Mouse (Mus musculus): ENCODE measurements around the gene Ccdc137. TPM values are rescaled to one million over a fixed set of nuclear protein-coding genes. Genes with fewer than 3 reads are reported as not detected.

Gene Ccdc137
- polyA plus RNA-seq, 1 experiment from 2014 or later = 20.2 TPM

DNA sequence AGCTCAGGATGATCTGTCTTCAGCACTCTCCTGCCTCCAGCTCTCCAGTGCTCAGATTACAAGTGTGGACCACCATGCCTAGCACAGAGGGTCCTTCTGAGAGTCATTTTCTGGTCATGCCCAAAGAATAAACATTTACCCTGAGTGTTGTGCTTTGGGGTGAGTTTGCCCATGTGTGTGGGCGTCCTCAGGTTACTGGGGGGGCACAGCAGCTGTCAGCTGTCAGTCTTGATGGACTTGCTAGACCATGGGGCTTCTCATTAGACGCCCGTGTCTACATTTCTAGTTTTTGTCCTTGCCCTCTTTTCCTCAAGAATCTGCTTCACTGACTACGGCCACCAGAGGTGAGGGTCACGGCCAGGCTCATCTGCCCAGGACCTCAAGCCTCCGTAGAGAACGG lies 10.7 kb upstream of the Ccdc137 start:
- H3K9me3 ChIP-seq (ENCODE audit: control insufficient read depth, low read length) = no peaks in the 10 kb centered on the region
- no peak overlapping the region for H3K27ac ChIP-seq (replicated peaks in 1 of 2; ENCODE audit: control insufficient read depth in 1 of 2, insufficient read depth in 1 of 2, low read depth in 2 of 2, low read length in 2 of 2)
- ATAC-seq (ENCODE audit: insufficient number of reproducible peaks, insufficient read depth, low FRiP score, low read depth) = no peak

DNA sequence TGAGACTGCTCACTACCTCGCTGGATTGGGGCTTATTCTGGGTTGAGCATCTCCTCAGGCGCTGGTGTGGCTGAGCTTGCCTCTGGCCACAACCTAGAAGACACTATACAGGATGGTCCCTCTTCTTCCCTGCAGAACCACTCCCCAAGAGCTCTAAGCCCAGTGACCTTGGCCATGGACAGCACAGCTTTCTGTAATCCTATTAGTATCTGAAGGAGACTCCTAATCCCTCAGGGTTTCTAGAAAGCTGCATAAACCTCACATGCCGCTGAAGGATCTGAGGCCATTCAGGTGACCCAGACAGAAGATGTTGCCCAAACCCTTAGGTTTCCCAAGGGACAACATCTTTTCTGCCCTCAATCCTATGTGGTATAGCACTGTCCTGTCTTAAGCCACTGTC lies 5.7 kb upstream of the Ccdc137 start:
- no peaks in the 10 kb centered on the region for H3K27me3 ChIP-seq (ENCODE audit: control insufficient read depth, insufficient read depth, low read length)
- no peak overlapping the region for H3K27ac ChIP-seq (replicated peaks in 1 of 2; ENCODE audit: control insufficient read depth in 1 of 2, insufficient read depth in 1 of 2, low read depth in 2 of 2, low read length in 2 of 2)
- 64% methylated on average over 3 of the region's 3 CpGs for WGBS
- H3K4me1 ChIP-seq (ENCODE audit: control insufficient read depth in 2 of 2, insufficient read depth in 2 of 2, low read length in 2 of 2) = peaks cover 4% of the 10 kb centered on the region in 2 experiments; a peak in 3 of 4 replicates
- no peak overlapping the region for H3K9ac ChIP-seq (ENCODE audit: low read length)
- H3K36me3 ChIP-seq (ENCODE audit: control insufficient read depth, insufficient read depth, low read length) = peaks cover 6% of the 10 kb centered on the region; the same call in 1 of the 2 replicates
- H3K9me3 ChIP-seq (ENCODE audit: control insufficient read depth, low read length) = no peaks in the 10 kb centered on the region
- H3K4me3 ChIP-seq (ENCODE audit: control insufficient read depth in 1 of 2, insufficient read depth in 1 of 2, low read depth in 1 of 2, low read length in 2 of 2) = no peak overlapping the region
- no peak for ATAC-seq (ENCODE audit: insufficient number of reproducible peaks, insufficient read depth, low FRiP score, low read depth)
- no peak overlapping the region for H3K4me2 ChIP-seq (ENCODE audit: low read length)

More for the DNA sequence above, 10.7 kb upstream of the Ccdc137 start:
- no peaks in the 10 kb centered on the region for H3K4me1 ChIP-seq (ENCODE audit: control insufficient read depth in 2 of 2, insufficient read depth in 2 of 2, low read length in 2 of 2)
- H3K27me3 ChIP-seq (ENCODE audit: control insufficient read depth, insufficient read depth, low read length) = no peaks in the 10 kb centered on the region
- WGBS = 82% methylated on average over 7 of the region's 7 CpGs
- no peaks in the 10 kb centered on the region for H3K36me3 ChIP-seq (ENCODE audit: control insufficient read depth, insufficient read depth, low read length)
- no peak overlapping the region for H3K9ac ChIP-seq (ENCODE audit: low read length)
- no peak overlapping the region for H3K4me3 ChIP-seq (ENCODE audit: control insufficient read depth in 1 of 2, insufficient read depth in 1 of 2, low read depth in 1 of 2, low read length in 2 of 2)
- no peak overlapping the region for H3K4me2 ChIP-seq (ENCODE audit: low read length)

DNA sequence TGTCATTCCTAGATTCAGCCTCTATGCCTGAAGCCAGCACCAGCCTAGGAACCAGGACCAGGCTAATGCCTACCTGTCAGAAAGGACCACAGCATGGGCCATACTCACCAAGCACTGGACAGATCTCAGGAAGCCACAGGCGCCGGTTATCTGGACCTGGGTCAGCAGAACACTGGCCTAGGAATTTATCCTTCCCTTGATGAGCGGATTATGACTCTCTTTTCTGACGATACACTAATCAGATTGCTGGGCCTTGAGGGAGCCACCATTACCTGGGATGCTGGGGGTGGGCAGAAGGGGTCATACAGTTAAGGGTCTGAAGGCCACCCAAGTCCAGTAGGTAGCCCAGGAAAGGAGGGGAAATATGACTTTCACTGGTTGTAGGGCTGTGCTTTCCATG lies 4.6 kb upstream of the Ccdc137 start, which contains the start of gene Pde6g:
Gene Pde6g (minus strand): TSS at position 195 of the 400 bp plus-strand sequence.
- H3K4me2 ChIP-seq (ENCODE audit: low read length) = no peak within 1 kb of the TSS
- 78% methylated on average over 4 of the region's 4 CpGs for WGBS
- no peaks in the 10 kb centered on the region for H3K9me3 ChIP-seq (ENCODE audit: control insufficient read depth, low read length)
- no peak within 1 kb of the TSS for H3K27ac ChIP-seq (replicated peaks in 1 of 2; ENCODE audit: control insufficient read depth in 1 of 2, insufficient read depth in 1 of 2, low read depth in 2 of 2, low read length in 2 of 2)
- peaks cover 6% of the 10 kb centered on the region; the same call in 1 of the 2 replicates for H3K36me3 ChIP-seq (ENCODE audit: control insufficient read depth, insufficient read depth, low read length)
- ATAC-seq (ENCODE audit: insufficient number of reproducible peaks, insufficient read depth, low FRiP score, low read depth) = no peak
- no peaks in the 10 kb centered on the region for H3K27me3 ChIP-seq (ENCODE audit: control insufficient read depth, insufficient read depth, low read length)
- peaks cover 4% of the 10 kb centered on the region in 2 experiments; a peak in 3 of 4 replicates for H3K4me1 ChIP-seq (ENCODE audit: control insufficient read depth in 2 of 2, insufficient read depth in 2 of 2, low read length in 2 of 2)
- H3K9ac ChIP-seq (ENCODE audit: low read length) = no peak within 1 kb of the TSS
- H3K4me3 ChIP-seq (ENCODE audit: control insufficient read depth in 1 of 2, insufficient read depth in 1 of 2, low read depth in 1 of 2, low read length in 2 of 2) = no peak within 1 kb of the TSS

DNA sequence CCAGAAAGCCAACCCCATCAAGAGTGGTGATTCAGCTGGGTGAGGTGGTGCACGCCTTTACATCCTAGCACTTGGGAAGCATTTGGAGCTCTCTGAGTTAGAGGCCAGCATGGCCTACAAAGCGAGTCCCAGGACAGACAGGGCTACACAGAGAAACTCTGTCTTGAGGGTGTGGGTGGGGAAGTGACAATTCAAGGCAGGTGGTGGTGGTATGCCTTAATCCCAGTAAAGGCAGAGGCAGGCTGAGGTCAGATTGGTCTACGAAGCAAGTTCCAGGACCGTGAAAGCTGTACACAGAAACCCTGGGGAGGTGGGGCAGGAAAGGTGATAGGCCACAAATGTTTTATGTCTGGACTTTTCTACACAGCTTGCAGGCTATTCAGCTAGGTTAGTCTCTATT lies 3.0 kb upstream of the Ccdc137 start:
- Histone ChIP-seq H3K27ac (replicated peaks in 1 of 2; ENCODE audit: control insufficient read depth in 1 of 2, insufficient read depth in 1 of 2, low read depth in 2 of 2, low read length in 2 of 2) (no peak overlapping the region), H3K4me1 (ENCODE audit: control insufficient read depth in 2 of 2, insufficient read depth in 2 of 2, low read length in 2 of 2) (peaks cover 4 to 9% of the 10 kb centered on the region in 2 experiments), H3K4me2 (ENCODE audit: low read length) (no peak overlapping the region), H3K36me3 (ENCODE audit: control insufficient read depth, insufficient read depth, low read length) (peaks cover 14% of the 10 kb centered on the region), H3K27me3 (ENCODE audit: control insufficient read depth, insufficient read depth, low read length) (no peaks in the 10 kb centered on the region), H3K9me3 (ENCODE audit: control insufficient read depth, low read length) (no peaks in the 10 kb centered on the region), H3K9ac (ENCODE audit: low read length) (no peak overlapping the region), H3K4me3 (ENCODE audit: control insufficient read depth in 1 of 2, insufficient read depth in 1 of 2, low read depth in 1 of 2, low read length in 2 of 2) (no peak overlapping the region)
- 91% methylated on average over 4 of the region's 4 CpGs for WGBS
- ATAC-seq (ENCODE audit: insufficient number of reproducible peaks, insufficient read depth, low FRiP score, low read depth) = no peak

DNA sequence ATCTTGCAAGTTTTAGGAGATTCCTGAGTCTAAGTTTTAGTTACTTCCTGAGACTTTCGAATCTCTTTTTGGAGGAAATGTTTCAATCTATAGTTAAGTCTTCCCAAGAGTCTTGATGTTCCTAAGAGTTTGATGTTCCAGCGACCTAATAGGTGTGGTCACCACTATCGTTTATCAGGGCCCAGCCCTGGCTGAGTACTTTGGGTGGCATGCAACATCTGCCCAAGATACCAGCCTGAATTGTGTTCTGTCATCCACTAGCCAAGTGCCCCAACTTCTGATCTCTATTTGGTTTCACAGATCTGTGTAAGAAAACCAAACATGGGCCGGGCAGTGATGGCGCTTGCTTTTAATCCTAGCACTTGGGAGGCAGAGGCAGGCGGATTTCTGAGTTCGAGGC lies 2.5 kb upstream of the Ccdc137 start:
- ATAC-seq (ENCODE audit: insufficient number of reproducible peaks, insufficient read depth, low FRiP score, low read depth) = no peak
- Histone ChIP-seq H3K4me1 (ENCODE audit: control insufficient read depth in 2 of 2, insufficient read depth in 2 of 2, low read length in 2 of 2) (peaks cover 4 to 9% of the 10 kb centered on the region in 2 experiments), H3K9me3 (ENCODE audit: control insufficient read depth, low read length) (no peaks in the 10 kb centered on the region), H3K9ac (ENCODE audit: low read length) (no peak overlapping the region), H3K4me2 (ENCODE audit: low read length) (no peak overlapping the region), H3K4me3 (ENCODE audit: control insufficient read depth in 1 of 2, insufficient read depth in 1 of 2, low read depth in 1 of 2, low read length in 2 of 2) (no peak overlapping the region), H3K27ac (replicated peaks in 1 of 2; ENCODE audit: control insufficient read depth in 1 of 2, insufficient read depth in 1 of 2, low read depth in 2 of 2, low read length in 2 of 2) (no peak overlapping the region), H3K36me3 (ENCODE audit: control insufficient read depth, insufficient read depth, low read length) (peaks cover 18% of the 10 kb centered on the region), H3K27me3 (ENCODE audit: control insufficient read depth, insufficient read depth, low read length) (no peaks in the 10 kb centered on the region)
- 87% methylated on average over 7 of the region's 7 CpGs for WGBS

DNA sequence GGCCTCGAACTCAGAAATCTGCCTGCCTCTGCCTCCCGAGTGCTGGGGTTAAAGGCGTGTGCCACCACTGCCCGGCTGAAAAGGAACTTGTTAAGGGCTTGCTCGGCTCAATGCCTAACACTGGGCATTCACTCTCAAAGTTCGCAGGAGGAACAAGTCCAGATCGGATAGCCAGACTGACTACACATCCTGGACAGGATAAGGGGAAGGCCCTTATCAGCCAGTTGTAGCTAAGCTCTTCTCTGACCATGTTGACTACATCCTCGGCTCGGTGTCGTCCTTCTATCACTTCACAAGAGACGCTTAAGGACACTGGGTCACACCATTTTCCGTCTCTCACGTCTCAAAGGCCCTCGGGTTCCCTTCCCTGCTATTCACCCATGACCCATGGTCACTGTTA lies 545 bp upstream of the Ccdc137 start:
- ATAC-seq (ENCODE audit: insufficient number of reproducible peaks, insufficient read depth, low FRiP score, low read depth) = peak; percentile 24; the same call in 1 of the 2 replicates
- Histone ChIP-seq H3K4me3 (ENCODE audit: control insufficient read depth in 1 of 2, insufficient read depth in 1 of 2, low read depth in 1 of 2, low read length in 2 of 2) (peak overlapping the region; percentile 66 to 83), H3K4me1 (ENCODE audit: control insufficient read depth in 2 of 2, insufficient read depth in 2 of 2, low read length in 2 of 2) (peaks cover 4 to 9% of the 10 kb centered on the region in 2 experiments), H3K9me3 (ENCODE audit: control insufficient read depth, low read length) (no peaks in the 10 kb centered on the region), H3K36me3 (ENCODE audit: control insufficient read depth, insufficient read depth, low read length) (peaks cover 36% of the 10 kb centered on the region), H3K9ac (ENCODE audit: low read length) (peak overlapping the region; percentile 96), H3K27ac (replicated peaks in 1 of 2; ENCODE audit: control insufficient read depth in 1 of 2, insufficient read depth in 1 of 2, low read depth in 2 of 2, low read length in 2 of 2) (peak overlapping the region; percentile 80 to 94), H3K27me3 (ENCODE audit: control insufficient read depth, insufficient read depth, low read length) (no peaks in the 10 kb centered on the region), H3K4me2 (ENCODE audit: low read length) (peak overlapping the region; percentile 88)
- WGBS = 15% methylated on average over 14 of the region's 14 CpGs

DNA sequence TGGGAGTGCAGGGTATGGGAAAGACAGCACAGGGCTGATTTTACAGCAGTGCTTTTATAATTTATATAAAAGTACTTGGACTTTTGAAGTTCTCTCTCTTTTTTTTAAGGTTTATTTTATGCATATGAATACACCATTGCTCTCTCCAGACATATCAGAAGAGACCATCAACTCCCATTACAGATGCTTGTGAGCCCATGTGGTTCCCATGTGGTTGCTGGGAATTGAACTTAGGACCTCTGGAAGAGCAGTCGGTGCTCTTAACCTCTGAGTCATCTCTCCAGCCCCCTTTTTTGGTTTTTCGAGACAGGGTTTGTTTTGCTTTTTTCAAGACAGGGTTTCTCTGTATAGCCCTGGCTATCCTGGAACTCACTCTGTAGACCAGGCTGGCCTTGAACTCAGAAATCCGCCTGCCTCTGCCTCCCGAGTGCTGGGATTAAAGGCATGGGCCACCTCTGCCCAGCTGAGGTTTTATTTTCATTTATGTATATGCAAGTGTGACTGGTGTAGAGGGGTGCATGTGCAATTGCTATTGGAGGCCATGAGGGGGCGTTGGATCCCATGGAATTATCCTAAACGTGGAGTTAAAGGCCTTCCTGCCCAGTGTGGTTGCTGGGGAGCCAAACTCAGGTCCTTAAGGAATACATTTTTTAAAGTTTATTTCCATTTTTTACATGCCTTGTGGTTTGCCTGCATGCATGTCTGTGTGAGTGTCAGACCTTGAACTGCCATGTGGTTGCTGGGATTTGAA lies 1.1 kb downstream of the Ccdc137 start:
- H3K4me1 ChIP-seq (ENCODE audit: control insufficient read depth in 2 of 2, insufficient read depth in 2 of 2, low read length in 2 of 2) = peaks cover 4 to 9% of the 10 kb centered on the region in 2 experiments
- H3K9me3 ChIP-seq (ENCODE audit: control insufficient read depth, low read length) = no peaks in the 10 kb centered on the region
- H3K4me2 ChIP-seq (ENCODE audit: low read length) = peak overlapping the region; percentile 88
- 71% methylated on average over 6 of the region's 6 CpGs for WGBS
- ATAC-seq (ENCODE audit: insufficient number of reproducible peaks, insufficient read depth, low FRiP score, low read depth) = no peak
- H3K27me3 ChIP-seq (ENCODE audit: control insufficient read depth, insufficient read depth, low read length) = no peaks in the 10 kb centered on the region
- H3K27ac ChIP-seq (replicated peaks in 1 of 2; ENCODE audit: control insufficient read depth in 1 of 2, insufficient read depth in 1 of 2, low read depth in 2 of 2, low read length in 2 of 2) = no peak overlapping the region
- peaks cover 51% of the 10 kb centered on the region for H3K36me3 ChIP-seq (ENCODE audit: control insufficient read depth, insufficient read depth, low read length)
- peak overlapping the region; percentile 66 to 83 for H3K4me3 ChIP-seq (ENCODE audit: control insufficient read depth in 1 of 2, insufficient read depth in 1 of 2, low read depth in 1 of 2, low read length in 2 of 2)
- H3K9ac ChIP-seq (ENCODE audit: low read length) = peak overlapping the region; percentile 96
